Mouse (Mus musculus) liver, embryonic 14.5 days (tissue): ENCODE results near the gene Cfap299.

ENCODE experiments used
- CTCF ChIP-seq: IDR thresholded peaks from 2 replicates; pipeline ENCODE4 v1.5.1; 2016; ENCODE audit warnings: antibody characterized with exemption, low read depth, control low read depth
- EP300 ChIP-seq: IDR thresholded peaks from 2 replicates; pipeline ENCODE4 v1.6.1; 2016; ENCODE audit warnings: antibody characterized with exemption, low read depth

DNA sequence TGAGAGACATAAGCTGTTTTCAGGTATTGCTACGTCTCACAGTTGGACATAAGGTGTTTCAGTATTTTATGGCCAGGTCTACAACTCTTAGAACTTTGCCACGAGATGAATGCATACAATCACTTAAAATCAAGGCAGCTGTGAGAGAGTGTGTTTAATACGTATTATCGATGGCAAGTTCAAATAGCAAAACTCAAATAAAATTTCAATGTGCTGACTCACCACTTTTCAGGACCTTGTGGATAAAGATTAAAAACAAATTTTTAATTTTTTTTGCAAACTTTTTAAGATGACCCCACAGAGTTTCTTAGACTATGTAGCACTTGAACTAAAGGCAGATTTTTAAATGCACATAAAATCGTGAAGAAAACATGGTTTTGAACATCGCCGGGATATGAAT, 30.8 kb downstream of the Cfap299 start:
- TF ChIP-seq CTCF (no peak), EP300 (no peak)
